9 mouse cellular contexts compared by ENCODE assay signal in genomic region chr9:42035995-42036394, GRCm38 (mm10).
DNase-seq lines count a peak whose midpoint lies in the region; ATAC-seq and TF ChIP-seq lines count a peak whose summit lies in the region.
"Had no signal": no experiment of that assay in that cellular context is flagged by ENCODE, and none has a peak within 500 bp of the region (broad histone marks: within the 10 kb centered on the region; RNA-seq: fewer than 3 reads in every experiment).

No protein-coding gene starts in this region.

- H3K9ac ChIP-seq in kidney, postnatal 0 days (ENCODE audit: low read depth, low read length): no peak overlapping the region
- H3K9ac ChIP-seq in neural tube, embryonic 15.5 days (replicated peaks): no peak overlapping the region
- H3K9ac ChIP-seq: liver, embryonic 14.5 days had no signal

- H3K4me2 ChIP-seq in kidney, postnatal 0 days (ENCODE audit: low read length): no peak overlapping the region
- no peak overlapping the region for H3K4me2 ChIP-seq in neural tube, embryonic 15.5 days

- H3K36me3 ChIP-seq in kidney, postnatal 0 days (ENCODE audit: insufficient read depth, low read length): no peaks in the 10 kb centered on the region
- peaks cover 8% of the 10 kb centered on the region; the same call in 1 of the 2 replicates for H3K36me3 ChIP-seq in neural tube, embryonic 15.5 days

- H3K4me1 ChIP-seq in kidney, postnatal 0 days (replicated peaks; ENCODE audit: insufficient read depth, low read length): no peaks in the 10 kb centered on the region
- H3K4me1 ChIP-seq in neural tube, embryonic 15.5 days: peaks cover 26% of the 10 kb centered on the region

- intact Hi-C loops in gastrocnemius, postnatal 14 days (cut with DNase I; ENCODE audit: low total_unique reads): no loop called here

- 31% methylated on average over 5 of the region's 5 CpGs for WGBS in kidney, postnatal 0 days
- WGBS in neural tube, embryonic 15.5 days: 62% methylated on average over 5 of the region's 5 CpGs

- ATAC-seq in kidney, postnatal 0 days (replicated peaks; ENCODE audit: low FRiP score, low read depth): peak; percentile 71
- no peak for ATAC-seq in neural tube, embryonic 15.5 days (ENCODE audit: low FRiP score)
- ATAC-seq in megakaryocyte progenitor cell, adult 5-6 weeks (replicated peaks; ENCODE audit: poor library complexity): no peak
- ATAC-seq in frontal cortex, adult (ENCODE audit: low TSS enrichment): no peak

- peak; percentile 15 for DNase-seq in gastrocnemius, postnatal 14 days
- no peak for DNase-seq in gastrocnemius, postnatal 4 days (ENCODE audit: low spot score in 2 of 2)
- peak; percentile 67 for DNase-seq in adrenal gland, postnatal 14 days
- no peak for DNase-seq in kidney, postnatal 0 days (ENCODE audit: low spot score)
- peak; percentile 48 to 52 for DNase-seq in spleen, postnatal 36 days (ENCODE audit: low spot score in 2 of 2)

- H3K4me3 ChIP-seq in kidney, postnatal 0 days (replicated peaks; ENCODE audit: low read depth, low read length): no peak overlapping the region
- H3K4me3 ChIP-seq in neural tube, embryonic 15.5 days (replicated peaks): no peak overlapping the region

- H3K9me3 ChIP-seq in kidney, postnatal 0 days (replicated peaks; ENCODE audit: low read length): no peaks in the 10 kb centered on the region
- no peaks in the 10 kb centered on the region for H3K9me3 ChIP-seq in neural tube, embryonic 15.5 days (replicated peaks)

- H3K27me3 ChIP-seq in kidney, postnatal 0 days (ENCODE audit: insufficient read depth, low read length): no peaks in the 10 kb centered on the region
- no peaks in the 10 kb centered on the region for H3K27me3 ChIP-seq in neural tube, embryonic 15.5 days (replicated peaks)

- H3K27ac ChIP-seq in kidney, postnatal 0 days: no peak overlapping the region
- no peak overlapping the region for H3K27ac ChIP-seq in neural tube, embryonic 15.5 days (replicated peaks)
- H3K27ac ChIP-seq: liver, embryonic 14.5 days had no signal

- TF ChIP-seq CTCF in kidney, postnatal 0 days (IDR thresholded peaks at IDR 0.05; ENCODE audit: low read depth): no peak

Comparison
In these comparisons a context has a peak if more than half of its experiments do, and no peak if none do; other contexts are left out.
1. DNase-seq: peak in gastrocnemius, postnatal 14 days (single experiment), adrenal gland, postnatal 14 days (single experiment) and spleen, postnatal 36 days (2 of 2); none in gastrocnemius, postnatal 4 days (0 of 2) and kidney, postnatal 0 days (single experiment).